Comparison of ENCODE assay signal across 13 mouse cellular contexts in the genomic region with DNA sequence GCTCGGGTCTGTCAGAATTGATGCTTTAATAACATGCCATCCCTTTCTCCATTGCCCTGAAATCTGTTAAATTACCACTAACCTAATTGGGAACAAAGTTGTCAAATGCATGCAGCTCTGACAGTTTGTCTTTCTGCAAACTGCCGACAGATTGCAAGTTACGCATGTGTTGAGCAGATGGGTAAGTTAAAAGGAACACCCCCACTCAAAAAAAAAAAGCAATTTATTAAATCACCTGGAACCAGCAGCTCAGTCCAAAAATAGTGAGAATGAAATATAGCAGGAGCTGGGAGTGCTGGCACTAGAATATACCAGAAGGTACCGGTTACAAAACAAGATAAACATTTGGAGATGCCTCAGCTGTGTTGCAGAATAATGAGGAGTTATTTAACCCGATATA.
DNase-seq lines count a peak whose midpoint lies in the region; ATAC-seq and TF ChIP-seq lines count a peak whose summit lies in the region.
"Had no signal": no experiment of that assay in that cellular context is flagged by ENCODE, and none has a peak within 500 bp of the region (broad histone marks: within the 10 kb centered on the region; RNA-seq: fewer than 3 reads in every experiment).

No protein-coding gene starts in this region.

- H3K4me2 ChIP-seq in neural tube, embryonic 12.5 days (replicated peaks), result no peak overlapping the region

- no peak for DNase-seq in frontal cortex, postnatal 10 days (ENCODE audit: low spot score in 2 of 2)
- no peak for DNase-seq in neural tube, embryonic 10.5 days (ENCODE audit: extremely low spot score, low spot score)
- peak; percentile 53 to 75 for DNase-seq in layer of hippocampus, adult 2 months (ENCODE audit: low spot score in 2 of 2)
- DNase-seq in right cerebral cortex, postnatal 25 days, result peak; percentile 31
- no peak for DNase-seq in heart, adult 11 months
- no peak for DNase-seq in heart, adult 18-20 months
- DNase-seq: adrenal gland, adult 2 months; gastrocnemius, postnatal 36 days; kidney, postnatal 10 days had no signal

- 55% methylated on average over 5 of the region's 5 CpGs for WGBS in neural tube, embryonic 12.5 days

- ATAC-seq in frontal cortex, adult (ENCODE audit: low TSS enrichment), result peak; percentile 72
- peak; percentile 61 for ATAC-seq in neural tube, embryonic 12.5 days (ENCODE audit: low FRiP score, low read depth)

- H3K27ac ChIP-seq in neural tube, embryonic 12.5 days, result no peak overlapping the region
- peak overlapping the region; percentile 60 for H3K27ac ChIP-seq in layer of hippocampus, adult 2 months
- H3K27ac ChIP-seq: liver, embryonic 14.5 days had no signal

- no peaks in the 10 kb centered on the region for H3K4me1 ChIP-seq in neural tube, embryonic 12.5 days
- H3K4me1 ChIP-seq: megakaryocyte, embryonic 14.5 days had no signal

- H3K36me3 ChIP-seq in neural tube, embryonic 12.5 days, result no peaks in the 10 kb centered on the region

- H3K27me3 ChIP-seq in neural tube, embryonic 12.5 days (replicated peaks), result no peaks in the 10 kb centered on the region
- H3K27me3 ChIP-seq: megakaryocyte, embryonic 14.5 days had no signal

- no peaks in the 10 kb centered on the region for H3K9me3 ChIP-seq in neural tube, embryonic 12.5 days
- H3K9me3 ChIP-seq: megakaryocyte, embryonic 14.5 days had no signal

- TF ChIP-seq CTCF in layer of hippocampus, adult 2 months (conservative IDR thresholded peaks at IDR 0.05), result no peak

- H3K9ac ChIP-seq in neural tube, embryonic 12.5 days, result no peak overlapping the region
- H3K9ac ChIP-seq: liver, embryonic 14.5 days had no signal

- no peak overlapping the region for H3K4me3 ChIP-seq in neural tube, embryonic 12.5 days
- H3K4me3 ChIP-seq in layer of hippocampus, adult 2 months, result no peak overlapping the region
- H3K4me3 ChIP-seq: megakaryocyte, embryonic 14.5 days had no signal

Comparison
In these comparisons a context has a peak if more than half of its experiments do, and no peak if none do; other contexts are left out.
1. DNase-seq: peak in layer of hippocampus, adult 2 months (2 of 2) and right cerebral cortex, postnatal 25 days (single experiment); none in frontal cortex, postnatal 10 days (0 of 2), neural tube, embryonic 10.5 days (single experiment), heart, adult 11 months (single experiment) and heart, adult 18-20 months (0 of 2).